Mouse (Mus musculus): Measurements from ENCODE around the gene Rtn4r.
"Not testable (repeated sequence)": the region's sequence is repeated elsewhere in the genome, so short reads cannot be mapped to it uniquely, and the experiment has no call there.

The Rtn4r gene

DNA sequence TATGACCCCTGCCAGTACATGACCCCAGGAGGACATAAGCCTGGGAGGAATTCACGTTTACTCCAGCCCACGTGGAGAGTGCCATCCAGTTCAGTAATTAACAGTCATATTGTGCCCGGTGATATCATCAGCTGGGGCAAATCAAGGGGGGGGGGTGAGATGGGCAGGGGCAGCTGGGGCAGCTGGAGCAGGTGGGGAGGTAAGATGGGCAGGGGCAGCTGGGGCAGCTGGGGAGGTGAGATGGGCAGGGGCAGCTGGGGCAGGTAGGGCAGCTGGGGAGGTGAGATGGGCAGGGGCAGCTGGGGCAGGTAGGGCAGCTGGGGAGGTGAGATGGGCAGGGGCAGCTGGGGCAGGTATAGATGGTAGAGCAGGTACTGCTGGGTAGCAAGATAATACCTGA lies 68.1 kb downstream of the Rtn4r start:
- DNase-seq: not testable (repeated sequence)

GRCm38 (mm10) chr16:18197881-18198280 lies 70.4 kb downstream of the Rtn4r start:
- no peak for DNase-seq

GRCm38 (mm10) chr16:18198365-18199098 lies 71.1 kb downstream of the Rtn4r start:
- no peak for DNase-seq

GRCm38 (mm10) chr16:18200062-18200461 lies 72.6 kb downstream of the Rtn4r start:
- DNase-seq: no peak

DNA sequence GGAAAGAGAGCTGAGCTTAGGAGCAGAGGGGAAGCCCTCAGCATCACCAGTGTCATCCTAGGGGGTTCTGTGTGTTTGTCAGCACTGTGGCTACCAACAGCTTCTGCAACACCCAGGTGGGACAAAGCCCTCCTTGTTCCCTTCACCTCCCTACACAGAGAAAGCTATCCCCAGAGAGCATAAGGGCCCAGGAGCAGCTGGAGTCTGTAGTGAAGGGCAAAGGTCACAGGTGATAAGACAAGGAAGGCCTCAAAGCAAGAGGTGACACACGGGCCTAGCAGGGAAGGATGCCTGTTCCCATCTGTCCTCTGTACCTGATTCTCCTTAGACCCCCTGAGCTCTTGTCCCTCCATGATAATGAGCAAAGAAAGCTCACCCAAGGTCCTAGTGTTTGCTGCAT lies 74.2 kb downstream of the Rtn4r start:
- no peak for DNase-seq

Data from cerebellum, adult 9-10 months (tissue).